Mouse (Mus musculus) neural tube, embryonic 15.5 days (tissue): ENCODE measurements around the gene Ergic1. TPM values are rescaled to one million over a fixed set of nuclear protein-coding genes. Genes with fewer than 3 reads are reported as not detected.

Source experiments
- ATAC-seq: fragments of 200-750 bp; cut with Nextera tagmentation; 2 replicates; pipeline ENCODE4 v1.8.0; 2017; ENCODE audit warnings: mild to moderate bottlenecking, moderate TSS enrichment, moderate library complexity; ENCODE audit not compliant: low FRiP score
- H3K27ac ChIP-seq: fragments of 300-500 bp; sonication (generic); replicated peaks from 2 replicates; pipeline ENCODE4 v1.5.1; 2015; ENCODE audit warnings: mild to moderate bottlenecking, inconsistent platforms
- H3K27me3 ChIP-seq: fragments of 300-500 bp; sonication (generic); replicated peaks from 2 replicates; pipeline ENCODE4 v1.6.1; 2015; ENCODE audit warnings: inconsistent platforms
- H3K36me3 ChIP-seq: fragments of 300-500 bp; sonication (generic); 2 replicates; pipeline ENCODE4 v1.6.1; 2015; ENCODE audit warnings: inconsistent platforms
- H3K4me1 ChIP-seq: fragments of 300-500 bp; sonication (generic); 2 replicates; pipeline ENCODE4 v1.6.1; 2015; ENCODE audit warnings: inconsistent platforms
- H3K4me2 ChIP-seq: fragments of 300-500 bp; sonication (generic); 2 replicates; pipeline ENCODE4 v1.6.1; 2015; ENCODE audit warnings: inconsistent platforms, mild to moderate bottlenecking, moderate library complexity
- H3K4me3 ChIP-seq: fragments of 300-500 bp; sonication (generic); replicated peaks from 2 replicates; pipeline ENCODE4 v1.5.1; 2015; ENCODE audit warnings: mild to moderate bottlenecking, inconsistent platforms
- H3K9ac ChIP-seq: fragments of 300-500 bp; sonication (generic); replicated peaks from 2 replicates; pipeline ENCODE4 v1.6.1; 2015; ENCODE audit warnings: mild to moderate bottlenecking, inconsistent platforms
- H3K9me3 ChIP-seq: fragments of 300-500 bp; sonication (generic); replicated peaks from 2 replicates; pipeline ENCODE4 v1.6.1; 2016; ENCODE audit warnings: inconsistent platforms
- WGBS: fragments of 180-500 bp; shearing (Covaris S2); methylation state at CpG from one replicate; pipeline ENCODE4 v1.1.7; 2015; ENCODE audit warnings: mixed read lengths; 5-methylcytosine and 5-hydroxymethylcytosine counted together
- polyA plus RNA-seq: library from polyadenylated mRNA; unstranded; fragments of >200 nt; fragmentation: Nextera tagmentation; extraction: Ambion mirVana; gene quantifications from 2 replicates; pipeline ENCODE4 v1.2.1, GENCODE M21; 2015

Gene Ergic1
- polyA plus RNA-seq, 1 experiment from 2014 or later = 89.7 TPM

DNA sequence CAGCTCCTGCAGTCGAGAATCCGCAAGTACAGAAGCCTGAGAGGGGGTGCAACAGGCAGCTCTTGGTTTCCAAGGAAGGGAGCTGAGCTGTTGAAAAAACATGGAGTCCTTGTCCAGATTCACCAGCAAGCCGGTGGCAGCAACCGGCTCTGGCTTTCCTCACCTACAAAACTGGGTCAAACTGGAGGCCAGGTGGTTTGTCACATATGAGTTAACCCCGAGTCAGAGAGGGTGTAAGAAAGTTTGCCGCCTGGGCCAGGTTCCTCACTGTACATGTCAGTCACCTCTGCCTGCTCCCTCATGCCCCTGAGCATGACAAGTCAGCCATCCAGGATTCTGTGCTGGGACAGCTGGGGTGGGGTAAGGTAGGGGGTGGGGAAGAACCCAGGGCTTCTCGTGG, 16.9 kb downstream of the Ergic1 start:
- Histone ChIP-seq H3K9me3 (no peaks in the 10 kb centered on the region), H3K4me1 (peaks cover 20% of the 10 kb centered on the region), H3K27ac (no peak overlapping the region), H3K36me3 (peaks cover 16% of the 10 kb centered on the region; the same call in 1 of the 2 replicates), H3K4me3 (no peak overlapping the region), H3K27me3 (no peaks in the 10 kb centered on the region), H3K9ac (no peak overlapping the region), H3K4me2 (no peak overlapping the region)
- WGBS = 90% methylated on average over 7 of the region's 7 CpGs
- ATAC-seq = no peak

DNA sequence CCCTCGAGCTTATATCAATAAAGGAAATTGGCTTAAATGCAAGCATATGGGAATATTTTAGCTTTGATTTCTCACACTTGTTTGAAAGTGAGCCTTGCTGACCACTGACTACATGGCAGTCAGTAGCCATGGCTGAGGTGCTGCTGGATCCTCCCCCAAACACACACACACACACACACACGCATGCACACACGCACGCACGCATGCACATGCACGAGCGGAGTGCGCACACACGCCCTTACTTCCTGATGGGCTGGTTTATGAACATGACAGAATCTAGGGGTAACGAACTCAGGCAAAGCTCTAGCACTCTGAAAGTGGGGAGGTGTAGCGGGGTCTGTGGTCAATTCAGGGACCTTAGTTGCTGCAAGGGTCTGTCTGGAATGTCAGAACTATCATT, 17.5 kb downstream of the Ergic1 start:
- Histone ChIP-seq H3K4me2 (no peak overlapping the region), H3K36me3 (peaks cover 16% of the 10 kb centered on the region; the same call in 1 of the 2 replicates), H3K4me3 (no peak overlapping the region), H3K27me3 (no peaks in the 10 kb centered on the region), H3K9ac (no peak overlapping the region), H3K4me1 (peaks cover 22% of the 10 kb centered on the region), H3K9me3 (no peaks in the 10 kb centered on the region), H3K27ac (no peak overlapping the region)
- ATAC-seq = no peak
- 95% methylated on average over 11 of the region's 11 CpGs for WGBS

DNA sequence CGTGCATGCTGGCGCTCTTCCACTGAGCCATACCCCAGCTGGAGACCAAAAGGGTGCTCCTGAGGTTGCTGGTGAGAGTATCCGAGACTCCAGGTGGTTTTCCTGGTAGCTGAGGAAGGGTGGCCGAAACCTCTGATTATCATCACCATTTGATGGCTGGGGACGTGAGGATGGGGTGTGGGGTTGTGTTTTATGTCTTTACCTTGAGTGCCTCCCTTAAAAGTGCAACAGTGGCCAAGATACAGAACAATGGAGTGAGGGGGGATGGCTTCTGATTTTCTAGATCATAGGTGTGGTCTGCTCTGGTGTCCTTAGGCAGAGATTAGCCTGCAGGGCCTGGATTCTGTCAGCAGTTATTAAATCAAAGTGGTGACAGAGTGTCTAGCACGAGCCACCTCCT, 18.1 kb downstream of the Ergic1 start:
- H3K27me3 ChIP-seq = no peaks in the 10 kb centered on the region
- 91% methylated on average over 6 of the region's 6 CpGs for WGBS
- H3K36me3 ChIP-seq = peaks cover 16% of the 10 kb centered on the region; the same call in 1 of the 2 replicates
- H3K4me3 ChIP-seq = no peak overlapping the region
- H3K27ac ChIP-seq = no peak overlapping the region
- no peak overlapping the region for H3K9ac ChIP-seq
- no peak overlapping the region for H3K4me2 ChIP-seq
- H3K9me3 ChIP-seq = no peaks in the 10 kb centered on the region
- H3K4me1 ChIP-seq = peaks cover 25% of the 10 kb centered on the region
- ATAC-seq = no peak

DNA sequence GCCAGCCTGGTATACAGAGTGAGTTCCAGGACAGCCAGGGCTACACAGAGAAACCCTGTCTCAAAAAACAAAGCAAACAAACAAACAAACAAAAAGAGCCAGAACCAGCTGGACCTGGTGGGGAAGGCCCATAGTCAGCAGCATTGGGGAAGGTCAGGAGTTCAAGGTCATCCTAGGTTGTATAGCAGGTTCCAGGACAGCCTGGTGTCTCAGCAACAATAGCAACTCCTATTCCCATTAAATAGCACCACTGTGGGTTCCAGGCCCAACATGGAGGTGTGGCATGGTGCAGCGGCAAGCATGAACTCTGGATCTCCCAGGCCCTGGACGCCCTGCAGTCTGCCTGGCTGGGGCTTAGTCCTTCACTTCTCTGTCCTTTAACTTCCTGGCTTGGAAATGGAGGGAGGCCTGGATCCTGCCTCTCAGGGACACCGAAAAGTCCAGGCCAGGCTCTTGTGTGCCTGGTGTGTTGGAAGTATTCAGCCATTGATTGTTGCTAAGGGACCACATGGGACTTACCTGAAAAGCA, 19.6 kb downstream of the Ergic1 start:
- WGBS = 95% methylated on average over 3 of the region's 3 CpGs
- Histone ChIP-seq H3K9ac (no peak overlapping the region), H3K27me3 (no peaks in the 10 kb centered on the region), H3K9me3 (no peaks in the 10 kb centered on the region), H3K4me3 (no peak overlapping the region), H3K36me3 (peaks cover 16% of the 10 kb centered on the region; the same call in 1 of the 2 replicates), H3K27ac (no peak overlapping the region), H3K4me1 (peaks cover 35% of the 10 kb centered on the region), H3K4me2 (no peak overlapping the region)
- ATAC-seq = no peak

DNA sequence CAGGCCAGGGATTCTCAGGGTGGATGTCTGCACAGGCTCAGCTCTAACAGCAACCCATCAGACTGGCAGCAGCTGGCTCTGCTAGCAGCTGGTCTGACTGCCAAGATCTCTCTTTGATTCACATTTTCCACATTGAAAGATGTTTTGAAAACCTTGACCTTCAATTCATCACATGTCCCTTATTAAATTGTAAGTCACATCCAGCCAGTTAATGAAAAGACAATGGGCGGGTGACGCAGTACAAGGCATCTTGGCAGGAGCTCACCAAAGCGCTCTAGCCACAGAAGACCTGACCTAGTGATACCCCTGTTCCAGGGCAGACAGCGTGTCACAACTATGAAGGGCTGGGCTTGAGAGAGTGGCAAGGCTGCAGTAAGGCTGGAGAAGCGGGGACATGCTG, 21.0 kb downstream of the Ergic1 start:
- Histone ChIP-seq H3K4me1 (peaks cover 35% of the 10 kb centered on the region), H3K27ac (0 out of 2 replicates have a peak overlapping the region, but pooled peaks have one; percentile 23), H3K27me3 (no peaks in the 10 kb centered on the region), H3K9me3 (no peaks in the 10 kb centered on the region), H3K4me3 (no peak overlapping the region), H3K4me2 (no peak overlapping the region), H3K36me3 (peaks cover 11% of the 10 kb centered on the region), H3K9ac (no peak overlapping the region)
- 64% methylated on average over 5 of the region's 5 CpGs for WGBS
- no peak for ATAC-seq

DNA sequence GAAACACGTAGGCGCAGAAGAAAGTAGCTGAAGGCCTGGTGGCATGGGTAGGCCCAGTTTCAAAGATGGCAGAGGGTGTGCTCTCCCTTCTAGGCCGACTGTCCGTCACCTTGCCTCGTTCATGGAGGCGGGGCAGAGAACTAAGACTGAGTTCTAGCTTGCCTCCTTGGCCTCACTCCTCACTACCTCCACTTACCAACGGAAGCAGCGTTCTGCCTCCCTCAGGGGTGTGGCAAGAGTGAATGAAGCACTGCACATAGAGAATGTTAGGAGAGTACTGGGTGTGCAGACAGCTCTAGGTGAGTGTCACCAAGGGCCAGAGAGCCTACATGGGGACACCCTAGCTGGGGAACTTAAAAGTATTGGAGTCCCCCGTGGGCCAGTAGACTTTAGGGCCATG, 21.8 kb downstream of the Ergic1 start:
- Histone ChIP-seq H3K27ac (no peak overlapping the region), H3K36me3 (peaks cover 5% of the 10 kb centered on the region), H3K9ac (no peak overlapping the region), H3K4me2 (no peak overlapping the region), H3K27me3 (no peaks in the 10 kb centered on the region), H3K4me1 (peaks cover 35% of the 10 kb centered on the region), H3K4me3 (no peak overlapping the region), H3K9me3 (no peaks in the 10 kb centered on the region)
- ATAC-seq = no peak
- 97% methylated on average over 9 of the region's 9 CpGs for WGBS

DNA sequence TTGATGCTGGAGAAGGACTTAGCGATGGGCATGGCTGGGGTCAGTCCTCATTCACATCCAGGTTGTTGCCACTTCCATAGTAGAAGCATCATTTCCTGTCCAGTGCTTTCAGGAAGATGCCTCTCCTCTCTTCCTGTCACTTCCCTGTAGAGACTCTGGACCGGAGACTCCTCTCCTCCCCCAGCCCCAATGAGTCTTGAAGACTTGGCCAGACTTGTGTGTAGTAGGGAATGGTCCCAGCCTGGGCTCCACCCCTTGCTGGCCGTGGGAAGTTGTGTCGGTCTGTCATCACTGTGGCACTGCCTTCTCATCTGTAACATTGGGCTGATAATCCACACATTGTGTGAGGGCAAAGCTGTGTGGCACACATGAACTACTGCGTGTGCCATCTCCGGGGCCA, 22.3 kb downstream of the Ergic1 start:
- Histone ChIP-seq H3K9ac (no peak overlapping the region), H3K4me3 (no peak overlapping the region), H3K27ac (peak overlapping the region; percentile 69; the same call in 1 of the 2 replicates), H3K4me1 (peaks cover 35% of the 10 kb centered on the region), H3K9me3 (no peaks in the 10 kb centered on the region), H3K4me2 (no peak overlapping the region), H3K27me3 (no peaks in the 10 kb centered on the region), H3K36me3 (no peaks in the 10 kb centered on the region; the same call in none of the 2 replicates)
- 94% methylated on average over 6 of the region's 6 CpGs for WGBS
- ATAC-seq = no peak

DNA sequence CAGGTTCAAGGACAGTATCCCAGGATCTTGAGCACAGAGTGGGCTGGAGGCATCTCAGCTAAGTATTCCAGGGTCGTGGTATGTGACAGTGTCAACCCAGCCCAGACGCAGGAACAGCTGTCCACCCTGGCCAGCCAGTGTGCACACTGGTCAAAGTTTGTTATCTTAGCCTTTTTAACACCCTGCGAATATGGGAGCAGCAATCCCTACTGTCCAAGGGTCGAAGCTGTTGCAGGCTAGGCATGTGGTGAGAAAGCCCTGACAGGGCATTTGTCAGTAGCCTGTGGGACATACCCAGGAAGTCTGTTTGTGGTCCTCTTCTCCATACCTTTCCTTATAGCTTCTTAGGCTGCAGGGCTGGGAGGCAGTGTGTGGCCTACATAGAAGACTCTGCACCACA, 22.8 kb downstream of the Ergic1 start:
- Histone ChIP-seq H3K36me3 (no peaks in the 10 kb centered on the region; the same call in 1 of the 2 replicates), H3K27me3 (no peaks in the 10 kb centered on the region), H3K4me1 (peaks cover 35% of the 10 kb centered on the region), H3K27ac (peak overlapping the region; percentile 69), H3K9ac (no peak overlapping the region), H3K9me3 (no peaks in the 10 kb centered on the region), H3K4me2 (0 out of 2 replicates have a peak overlapping the region, but pooled peaks have one; percentile 3), H3K4me3 (no peak overlapping the region)
- ATAC-seq = no peak
- WGBS = 72% methylated on average over 4 of the region's 4 CpGs

DNA sequence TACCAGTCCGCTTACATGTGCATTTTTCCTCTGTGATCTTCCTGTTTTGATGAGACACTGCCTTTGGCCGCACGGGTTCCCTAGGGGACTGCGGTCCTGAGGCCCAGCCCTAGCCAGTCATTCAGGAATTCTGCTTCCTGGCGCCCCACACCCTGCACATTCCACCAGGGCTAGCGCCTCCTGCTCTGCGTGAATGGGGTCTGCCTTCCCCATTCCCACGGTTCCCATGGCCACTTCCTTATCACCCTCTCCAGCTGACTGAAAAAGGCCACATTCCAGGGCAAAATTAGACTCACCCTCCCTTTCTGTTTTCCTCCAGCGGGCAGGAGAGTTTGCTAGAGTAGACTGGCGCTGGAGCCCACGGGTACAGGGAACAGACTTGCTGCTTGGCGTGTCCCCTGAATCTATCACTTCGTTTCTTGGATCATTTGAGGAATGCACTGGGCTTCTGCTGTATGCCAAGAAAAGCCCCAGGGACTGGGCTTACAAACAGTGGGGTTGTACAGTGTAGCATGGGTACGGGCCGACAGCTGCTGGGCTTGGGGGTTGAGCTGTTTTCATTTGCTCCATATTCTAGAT, 23.4 kb downstream of the Ergic1 start:
- Histone ChIP-seq H3K4me3 (no peak overlapping the region), H3K9me3 (no peaks in the 10 kb centered on the region), H3K27me3 (no peaks in the 10 kb centered on the region), H3K4me1 (peaks cover 35% of the 10 kb centered on the region), H3K4me2 (0 out of 2 replicates have a peak overlapping the region, but pooled peaks have one; percentile 3), H3K27ac (peak overlapping the region; percentile 69), H3K9ac (no peak overlapping the region), H3K36me3 (no peaks in the 10 kb centered on the region; the same call in 1 of the 2 replicates)
- 59% methylated on average over 15 of the region's 15 CpGs for WGBS
- peak; percentile 41 for ATAC-seq

DNA sequence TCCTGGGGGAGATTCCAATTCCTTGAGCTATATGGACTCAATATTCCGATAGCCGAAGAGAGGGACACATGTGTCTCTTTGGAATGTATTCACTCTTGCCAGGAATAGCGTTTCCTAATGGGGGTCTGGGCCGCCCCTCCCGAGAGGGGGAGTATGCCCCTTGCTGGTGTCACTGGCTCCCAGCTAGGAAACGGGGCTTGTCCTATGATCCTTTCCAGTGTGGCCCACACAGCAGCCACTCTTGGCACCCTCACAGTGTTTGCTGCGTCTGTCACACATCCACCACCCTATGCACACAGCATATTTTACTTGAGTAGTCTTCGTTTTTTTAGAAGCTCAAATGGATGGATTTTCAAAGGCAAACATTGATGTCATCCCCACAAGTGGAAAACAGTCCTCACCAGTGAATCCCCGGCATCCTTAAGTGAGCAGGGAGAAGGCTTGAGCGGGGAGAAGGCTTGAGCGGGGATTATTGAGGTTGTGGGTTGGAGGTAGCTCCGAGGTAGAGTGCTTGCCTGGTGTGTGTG, 26.7 kb downstream of the Ergic1 start:
- H3K4me1 ChIP-seq = peaks cover 21% of the 10 kb centered on the region
- no peak overlapping the region for H3K4me2 ChIP-seq
- no peaks in the 10 kb centered on the region for H3K9me3 ChIP-seq
- H3K9ac ChIP-seq = no peak overlapping the region
- 92% methylated on average over 12 of the region's 12 CpGs for WGBS
- H3K27ac ChIP-seq = no peak overlapping the region
- no peak overlapping the region for H3K4me3 ChIP-seq
- no peak for ATAC-seq
- H3K36me3 ChIP-seq = peaks cover 2% of the 10 kb centered on the region; the same call in 1 of the 2 replicates
- no peaks in the 10 kb centered on the region for H3K27me3 ChIP-seq

DNA sequence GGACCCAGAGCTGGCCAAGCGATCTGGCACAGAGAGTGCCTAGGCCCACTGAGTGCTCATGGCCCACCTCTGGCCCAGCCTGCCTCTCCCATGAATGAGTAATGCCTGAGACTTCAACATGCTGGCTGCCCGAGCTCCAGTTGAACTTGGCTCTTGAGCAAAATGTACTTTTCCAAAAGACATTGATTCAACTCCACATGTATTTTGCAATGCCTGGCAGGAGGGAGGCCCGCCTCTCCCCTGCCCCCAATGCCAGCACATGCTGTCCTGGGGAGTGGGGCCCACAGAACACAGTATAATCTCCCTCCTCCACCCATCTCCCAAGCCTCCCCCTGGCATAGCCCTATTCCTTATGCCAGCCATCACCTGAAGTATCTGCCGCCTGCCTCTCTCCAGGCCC, 31.2 kb downstream of the Ergic1 start:
- ATAC-seq = no peak
- Histone ChIP-seq H3K9ac (no peak overlapping the region), H3K36me3 (peaks cover 2% of the 10 kb centered on the region; the same call in 1 of the 2 replicates), H3K9me3 (no peaks in the 10 kb centered on the region), H3K27ac (no peak overlapping the region), H3K4me3 (no peak overlapping the region), H3K4me1 (peaks cover 29% of the 10 kb centered on the region), H3K27me3 (no peaks in the 10 kb centered on the region), H3K4me2 (no peak overlapping the region)
- WGBS = 91% methylated on average over 4 of the region's 4 CpGs

DNA sequence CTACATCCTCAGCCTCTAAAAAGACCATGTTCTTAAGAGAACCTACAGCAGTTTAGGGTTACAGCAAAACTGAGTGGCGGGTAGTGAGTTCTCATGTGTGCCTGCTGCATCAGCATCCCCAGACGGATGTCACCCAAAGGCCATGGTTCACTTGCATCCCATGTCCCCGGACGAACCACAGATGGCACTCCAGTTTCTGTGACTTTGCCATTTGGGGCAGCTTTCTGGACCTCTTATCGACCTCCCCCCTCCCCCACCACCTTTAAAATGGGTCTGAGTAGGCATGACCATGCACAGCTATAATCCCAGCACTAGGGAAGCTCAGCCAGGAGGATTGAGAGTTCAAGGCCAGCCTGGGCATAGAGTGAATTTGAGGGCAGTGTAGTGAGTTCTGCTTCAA, 31.9 kb downstream of the Ergic1 start:
- Histone ChIP-seq H3K36me3 (0 out of 2 replicates have a peak, but pooled peaks cover 2% of the 10 kb centered on the region), H3K4me1 (peaks cover 29% of the 10 kb centered on the region), H3K27ac (no peak overlapping the region), H3K4me3 (no peak overlapping the region), H3K27me3 (no peaks in the 10 kb centered on the region), H3K9me3 (no peaks in the 10 kb centered on the region), H3K4me2 (no peak overlapping the region), H3K9ac (no peak overlapping the region)
- ATAC-seq = no peak
- 98% methylated on average over 5 of the region's 5 CpGs for WGBS
